Mouse (Mus musculus) bone marrow, adult 2 months (tissue): ENCODE measurements around the gene Sdk1.

Source experiments
- CTCF ChIP-seq: fragments of 200-500 bp; IDR thresholded peaks from 2 replicates; pipeline ENCODE4 v1.5.1; 2011; ENCODE audit warnings: low read length, control low read depth; ENCODE audit not compliant: control insufficient read depth, insufficient read depth
- POLR2A ChIP-seq: fragments of 200-500 bp; IDR thresholded peaks from 2 replicates; pipeline ENCODE4 v1.6.1; 2011; ENCODE audit warnings: low read depth, mild to moderate bottlenecking, control low read depth, low read length, borderline replicate concordance; ENCODE audit not compliant: control insufficient read depth

DNA sequence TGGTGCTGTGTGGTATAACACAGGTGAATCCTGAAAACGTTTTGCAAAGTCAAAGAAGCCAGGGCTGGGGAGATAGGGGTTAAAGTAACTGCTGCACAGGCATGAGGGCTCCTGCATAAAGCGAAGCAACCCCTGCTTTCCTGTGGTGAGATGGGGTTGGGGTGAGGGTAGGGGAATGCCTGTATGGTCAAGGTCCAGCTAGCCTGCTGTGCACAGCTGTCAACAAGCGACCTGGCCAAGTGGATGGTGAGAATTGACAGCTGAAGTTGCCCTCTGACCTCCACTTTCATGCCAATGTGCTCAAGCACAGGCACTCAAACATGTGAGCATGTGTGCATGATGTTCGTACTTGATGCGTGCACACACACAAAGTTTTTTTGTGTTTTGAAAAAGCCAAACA lies 639.4 kb downstream of the Sdk1 start:
- TF ChIP-seq CTCF (no peak), POLR2A (no peak)
